Mouse (Mus musculus): Measurements from ENCODE around the gene Apopt1. TPM values are rescaled to one million over a fixed set of nuclear protein-coding genes. Genes with fewer than 3 reads are reported as not detected.
"Not testable (repeated sequence)": the region's sequence is repeated elsewhere in the genome, so short reads cannot be mapped to it uniquely, and the experiment has no call there.

Apopt1 gene
- polyA plus RNA-seq, 3 experiments from 2014 or later: 55.8 to 85.0 (median 74.3) TPM

DNA sequence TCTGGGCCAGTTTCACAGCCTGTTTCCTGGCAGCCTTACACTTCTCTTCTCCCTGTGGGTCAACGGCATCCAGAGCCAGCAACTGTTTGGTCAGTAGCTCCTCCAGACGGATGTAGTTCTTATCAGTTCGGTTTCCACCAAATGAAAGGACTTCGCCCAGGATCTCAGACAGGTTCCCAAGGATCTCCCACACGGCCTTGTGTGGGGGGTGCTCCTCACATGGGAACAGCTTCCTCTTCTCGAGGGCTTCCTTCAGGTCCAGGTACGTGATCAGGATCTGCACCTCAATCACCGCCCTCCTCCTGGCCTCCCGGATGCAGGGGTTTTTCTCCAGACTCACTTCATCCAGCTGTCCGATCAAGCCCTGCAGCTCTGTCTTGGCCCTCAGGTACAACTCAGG lies 3.0 kb upstream of the Apopt1 start:
- no peak for ATAC-seq

DNA sequence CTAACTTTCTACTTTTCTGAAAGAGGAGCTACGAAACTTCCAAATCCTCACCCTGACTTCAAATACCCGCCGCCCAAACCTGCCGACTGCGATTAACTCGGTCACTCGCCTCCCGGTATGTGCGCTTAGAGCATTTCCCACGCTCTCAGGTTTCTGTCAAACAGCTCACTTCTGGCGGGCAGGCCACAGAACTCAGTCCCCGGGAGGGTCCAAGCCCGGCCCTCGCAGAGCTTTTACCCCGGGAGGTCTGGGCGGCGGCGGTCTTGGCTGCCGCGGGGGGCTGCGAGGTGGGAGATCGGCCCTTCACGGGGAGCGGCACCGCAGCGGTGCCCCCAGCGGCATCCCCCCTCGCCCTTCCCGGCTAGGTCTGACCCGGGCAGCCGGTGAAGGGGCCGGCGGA lies 585 bp upstream of the Apopt1 start:
- peak; percentile 14 for ATAC-seq

DNA sequence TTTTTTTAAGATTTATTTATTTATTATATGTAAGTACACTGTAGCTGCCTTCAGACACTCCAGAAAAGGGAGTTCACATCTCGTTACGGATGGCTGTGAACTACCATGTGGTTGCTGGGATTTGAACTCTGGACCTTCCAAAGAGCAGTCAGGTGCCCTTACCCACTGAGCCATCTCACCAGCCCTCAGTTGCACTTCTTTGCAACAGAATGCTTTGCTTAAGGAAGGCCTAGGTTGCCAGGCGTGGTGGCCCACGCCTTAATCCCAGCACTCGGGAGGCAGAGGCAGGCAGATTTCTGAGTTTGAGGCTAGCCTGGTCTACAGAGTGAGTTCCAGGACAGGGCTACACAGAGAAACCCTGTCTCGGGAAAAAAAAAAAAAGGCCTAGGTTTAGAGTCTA lies 819 bp downstream of the Apopt1 start:
- ATAC-seq: not testable (repeated sequence)

DNA sequence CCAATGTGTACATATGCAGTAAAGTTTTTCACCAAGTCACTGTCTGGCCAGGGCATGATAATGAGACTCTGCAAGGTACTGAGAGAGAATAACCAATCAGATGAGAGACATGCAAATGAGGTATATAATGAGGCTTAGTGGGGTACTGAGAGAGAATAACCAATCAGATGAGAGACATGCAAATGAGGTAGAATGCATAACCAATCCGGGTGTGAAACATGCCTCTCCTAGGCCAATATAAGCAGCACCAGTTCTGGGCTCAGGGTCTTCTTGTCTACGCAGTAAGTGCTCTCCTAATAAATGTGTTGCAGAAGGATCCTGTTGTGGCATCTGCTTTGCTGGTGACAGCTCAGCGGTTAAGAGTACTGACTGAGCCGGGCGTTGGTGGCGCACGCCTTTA lies 3.4 kb downstream of the Apopt1 start:
- ATAC-seq: no peak

DNA sequence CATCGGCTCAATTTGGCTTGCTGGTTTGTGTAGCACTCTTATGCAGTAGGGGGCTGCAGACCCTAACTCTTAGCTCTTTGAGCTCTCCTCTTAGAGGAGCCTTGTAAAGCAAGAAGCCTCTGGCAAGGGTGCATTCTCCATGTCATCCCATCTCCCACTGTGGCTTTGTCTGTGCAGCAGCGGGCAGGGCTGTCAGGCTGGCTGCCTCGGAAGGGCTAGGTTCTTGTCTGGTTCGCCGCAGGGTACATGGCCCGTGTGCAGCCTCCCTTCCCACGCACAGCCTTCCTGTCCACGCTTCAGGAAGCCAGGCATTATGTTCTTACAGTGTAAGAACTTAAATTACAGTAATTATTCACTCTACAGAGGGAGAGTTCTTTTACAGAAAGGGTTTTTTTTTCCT lies 5.6 kb downstream of the Apopt1 start:
- no peak for ATAC-seq

DNA sequence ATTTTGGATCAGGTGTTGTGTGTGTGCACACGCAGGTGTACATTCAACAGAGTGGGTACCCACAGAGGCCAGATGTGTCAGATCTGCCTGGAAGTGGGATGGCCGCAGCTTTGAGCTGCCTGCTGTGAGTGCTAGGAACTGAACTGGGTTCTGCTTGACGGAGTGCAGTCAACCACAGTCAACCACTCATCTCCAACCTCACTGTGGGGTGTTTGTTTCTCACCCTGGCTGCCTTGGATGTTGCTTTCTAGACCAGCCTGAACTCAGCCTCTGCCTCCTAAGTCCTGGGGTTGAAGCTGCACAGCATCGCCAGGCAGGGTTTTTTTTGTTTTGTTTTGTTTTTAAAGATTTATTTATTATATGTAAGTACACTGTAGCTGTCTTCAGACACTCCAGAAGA lies 7.2 kb downstream of the Apopt1 start:
- ATAC-seq: no peak

DNA sequence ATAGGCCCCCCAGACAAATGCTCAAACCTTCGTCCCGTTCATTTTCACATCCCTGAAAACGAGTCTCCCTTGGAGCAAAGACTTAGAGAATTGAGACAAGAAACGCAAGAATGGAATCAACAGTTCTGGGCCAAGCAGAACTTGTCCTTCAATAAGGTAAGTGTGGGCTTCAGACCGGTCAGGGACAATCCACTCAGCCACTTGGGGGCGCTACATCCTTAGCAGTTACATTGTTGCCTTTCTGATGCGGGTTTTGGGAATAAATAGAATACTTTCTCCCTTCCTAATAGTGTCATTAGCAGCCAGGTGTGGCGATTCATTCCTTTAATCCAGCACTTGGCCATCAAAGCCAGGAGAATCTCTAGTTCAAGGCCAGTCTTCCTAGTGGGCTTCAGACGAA lies 9.6 kb downstream of the Apopt1 start:
- no peak for ATAC-seq

DNA sequence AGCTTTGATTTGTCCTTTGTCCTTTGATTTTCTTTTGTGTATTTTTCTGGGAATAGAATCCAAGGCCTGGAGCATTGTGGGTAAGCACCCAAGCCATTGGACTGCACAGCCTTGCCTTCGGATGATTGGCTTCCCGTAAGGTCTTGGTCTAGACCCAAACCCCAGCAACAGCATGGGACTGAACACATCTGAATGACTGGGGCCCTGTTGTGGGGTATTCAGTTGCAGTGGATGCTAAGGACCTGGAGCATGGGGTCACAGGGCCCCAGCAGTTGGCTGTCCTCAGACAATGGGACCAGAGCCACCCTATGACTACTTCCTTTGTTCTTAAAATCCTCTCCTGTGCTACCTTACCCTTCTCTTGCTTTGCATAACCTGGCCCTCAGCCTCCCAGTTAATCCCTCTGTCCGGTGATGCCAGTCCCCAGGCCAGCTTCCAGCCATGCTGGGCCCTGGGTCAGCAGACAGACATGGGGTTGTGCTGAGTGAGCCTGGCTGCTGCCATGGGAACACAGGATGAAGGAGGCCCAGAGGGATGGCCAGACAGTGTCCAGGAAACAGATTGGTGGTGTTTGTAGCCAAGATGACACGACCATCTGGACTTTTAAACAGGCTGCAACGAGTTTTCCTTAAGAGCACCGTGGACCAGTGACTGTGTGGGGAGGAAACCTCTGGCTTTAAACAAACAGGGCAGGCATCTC lies 11.7 kb downstream of the Apopt1 start:
- no peak for ATAC-seq

DNA sequence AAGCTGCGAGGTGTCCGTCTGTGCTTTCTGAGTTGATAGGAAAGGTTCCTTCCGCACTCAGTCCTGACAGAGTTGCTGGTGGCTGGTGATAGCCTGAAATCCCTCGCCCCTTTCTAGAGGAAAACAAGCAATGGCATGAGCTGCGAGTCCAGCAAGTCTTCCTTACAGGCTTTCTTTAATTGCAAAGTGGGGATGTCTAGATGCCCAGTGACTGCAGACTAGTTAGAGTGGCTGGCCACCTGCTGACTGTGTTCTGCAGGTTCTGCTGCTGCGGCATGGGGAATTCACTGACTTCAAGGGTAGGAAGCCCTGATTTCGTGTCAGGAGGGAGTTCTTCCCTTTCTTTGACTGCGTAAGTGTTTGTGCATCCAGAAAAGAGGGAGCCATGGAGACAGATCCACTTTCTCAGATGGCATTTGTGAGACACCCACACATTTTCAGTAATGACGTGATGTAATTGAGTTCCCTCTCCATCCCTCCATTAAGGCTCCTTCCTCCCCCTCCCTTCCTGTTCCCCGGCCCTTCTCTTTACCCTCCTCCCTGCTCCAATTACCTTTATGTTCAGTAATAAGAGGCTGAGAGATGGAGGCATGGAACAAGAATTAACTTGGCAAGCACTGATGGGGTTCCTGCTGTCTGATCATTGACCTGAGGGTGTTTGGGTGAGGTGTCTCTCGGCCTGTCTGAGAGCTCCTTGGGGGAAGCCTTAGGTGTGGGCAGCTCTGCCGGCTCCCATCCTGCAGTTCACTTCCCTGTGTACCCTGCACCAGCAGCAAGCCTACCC lies 12.5 kb downstream of the Apopt1 start:
- no peak for ATAC-seq

DNA sequence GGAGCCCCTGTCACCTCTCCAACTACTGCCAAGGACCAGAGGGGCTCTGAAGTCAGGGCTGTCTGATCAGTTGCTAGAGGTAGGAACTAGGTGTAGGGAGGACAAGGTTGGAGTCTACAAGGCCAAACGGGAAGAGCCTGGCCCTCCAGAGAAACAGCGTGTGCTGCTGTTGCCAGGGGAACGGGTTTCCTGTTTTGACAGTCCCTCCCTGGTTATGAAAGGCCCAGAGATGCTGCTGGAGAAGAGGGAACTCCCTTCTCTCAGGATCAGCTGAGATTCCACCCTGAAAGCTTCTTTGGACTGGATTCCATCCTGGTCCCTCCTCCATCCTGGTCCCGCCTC lies 13.0 kb downstream of the Apopt1 start:
- ATAC-seq: no peak

DNA sequence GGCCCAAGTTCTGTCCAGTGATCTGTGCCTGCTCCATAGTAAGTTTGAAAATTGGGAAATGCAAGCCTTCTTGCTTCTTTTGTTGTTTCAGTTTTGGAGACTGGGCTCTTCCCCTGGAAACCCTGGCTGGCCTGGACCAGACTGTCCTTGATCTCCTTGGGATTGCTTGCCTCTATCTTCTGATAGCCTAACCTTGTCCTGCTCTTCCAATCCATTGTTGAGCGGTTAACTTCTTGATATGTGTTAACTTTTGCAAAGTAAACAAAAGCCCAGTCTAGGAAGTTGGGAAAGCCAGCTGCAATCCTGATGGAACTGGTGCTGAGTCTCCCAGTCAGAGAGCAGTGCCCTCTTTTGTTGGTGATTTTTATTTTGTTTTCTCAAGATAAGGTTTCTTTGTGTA lies 14.9 kb downstream of the Apopt1 start:
- ATAC-seq: no peak

DNA sequence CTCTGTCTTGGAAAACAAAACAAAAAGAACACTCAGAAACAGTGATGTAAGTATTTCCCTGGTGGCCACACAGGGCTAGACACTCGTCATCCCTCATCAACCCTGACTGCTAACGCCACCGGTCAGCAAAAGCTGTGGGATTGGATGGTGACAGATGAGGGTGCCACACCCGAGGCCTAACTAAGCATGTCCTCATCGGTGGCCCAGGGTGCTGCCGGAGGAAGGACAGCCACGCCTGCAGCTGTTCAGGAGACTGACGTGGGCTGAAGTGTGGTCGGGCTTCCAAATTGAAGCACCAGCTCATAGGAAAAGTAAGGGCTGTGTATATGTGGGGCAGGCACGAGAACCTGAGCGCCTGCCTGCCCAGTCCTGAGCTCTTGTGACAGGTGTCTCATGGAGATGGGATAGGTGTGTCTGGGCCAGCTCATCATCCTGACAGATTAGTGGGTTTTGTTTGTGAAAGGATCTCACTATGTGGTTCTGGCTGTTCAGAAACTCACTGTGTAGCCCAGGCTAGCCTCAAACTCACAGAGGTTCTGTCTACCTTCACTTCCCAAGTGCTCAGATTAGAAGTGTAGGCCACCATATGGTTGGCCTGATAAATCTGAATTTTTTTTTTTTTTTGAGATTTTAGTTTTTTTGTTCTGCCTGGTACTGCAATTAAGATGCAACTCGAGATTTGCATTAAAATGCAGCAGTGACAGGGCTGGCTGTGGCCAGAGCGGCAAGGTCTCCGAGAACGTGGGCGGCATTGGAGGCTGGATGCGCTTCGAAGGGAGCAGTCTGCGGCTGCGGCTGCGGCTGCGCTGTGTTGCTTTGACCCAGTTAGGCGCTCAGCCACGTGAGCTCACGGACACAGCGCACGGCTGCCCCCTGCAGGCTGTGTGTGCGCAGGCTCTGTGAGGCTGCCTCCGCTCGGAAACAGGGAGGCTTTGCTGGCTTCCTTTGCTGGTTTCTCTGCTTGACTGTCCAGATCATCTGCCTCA lies 19.1 kb downstream of the Apopt1 start:
- peak; percentile 98 for ATAC-seq

DNA sequence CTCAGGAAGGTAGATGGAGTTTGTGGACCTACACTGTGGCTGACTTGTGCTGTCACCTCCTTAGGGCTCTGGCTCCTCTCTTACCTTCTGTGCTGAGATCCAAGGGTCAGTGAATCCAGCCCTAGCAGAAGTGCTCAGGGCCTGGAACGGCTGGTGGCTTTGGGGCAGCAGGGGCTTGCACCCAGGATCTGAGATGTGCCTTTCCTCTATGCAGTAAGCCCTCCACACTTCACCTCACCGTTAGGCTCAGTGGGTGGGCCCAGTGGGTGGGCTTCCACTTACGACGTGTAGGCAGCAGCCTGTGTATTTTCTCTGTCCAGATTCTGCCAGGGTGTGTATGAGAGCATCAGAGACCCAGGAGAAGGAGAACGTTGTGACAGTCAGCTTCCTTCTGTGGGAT lies 19.9 kb downstream of the Apopt1 start:
- ATAC-seq: peak; percentile 17

DNA sequence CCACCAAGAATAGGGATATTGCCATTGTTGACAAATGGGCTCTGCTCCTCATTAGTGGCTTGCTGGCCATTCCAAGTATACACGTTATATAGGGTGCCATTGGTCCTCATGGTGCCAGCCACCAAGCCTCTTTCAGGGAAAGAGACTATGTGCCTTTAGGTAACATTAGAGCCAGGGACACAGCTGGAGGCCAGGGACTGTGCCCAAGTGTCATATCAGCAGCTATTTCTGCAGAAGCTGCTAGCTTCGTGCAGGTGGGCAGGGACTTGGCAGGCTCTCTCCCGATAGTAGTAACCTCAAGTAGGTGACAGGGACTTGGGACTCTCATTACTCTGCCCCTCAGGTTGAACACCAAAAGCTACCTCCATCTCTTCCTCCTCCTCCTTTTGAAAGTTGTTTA lies 21.9 kb downstream of the Apopt1 start:
- ATAC-seq: no peak

DNA sequence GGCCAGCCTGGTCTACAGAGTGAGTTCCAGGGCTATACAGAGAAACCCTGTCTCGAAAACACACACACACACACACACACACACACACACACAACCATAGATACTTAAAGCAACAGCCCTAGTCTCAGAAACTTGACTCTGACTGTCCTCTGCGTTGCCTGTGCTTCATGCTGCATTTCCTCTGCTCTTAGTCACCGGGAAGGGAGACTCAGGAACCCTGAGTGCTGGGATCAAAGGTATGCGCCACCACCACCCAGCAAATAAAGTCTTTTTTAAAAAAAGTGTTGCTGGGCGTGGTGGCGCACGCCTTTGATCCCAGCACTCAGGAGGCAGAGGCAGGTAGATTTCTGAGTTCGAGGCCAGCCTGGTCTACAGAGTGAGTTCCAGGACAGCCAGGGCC lies 23.6 kb downstream of the Apopt1 start:
- ATAC-seq: not testable (repeated sequence)

DNA sequence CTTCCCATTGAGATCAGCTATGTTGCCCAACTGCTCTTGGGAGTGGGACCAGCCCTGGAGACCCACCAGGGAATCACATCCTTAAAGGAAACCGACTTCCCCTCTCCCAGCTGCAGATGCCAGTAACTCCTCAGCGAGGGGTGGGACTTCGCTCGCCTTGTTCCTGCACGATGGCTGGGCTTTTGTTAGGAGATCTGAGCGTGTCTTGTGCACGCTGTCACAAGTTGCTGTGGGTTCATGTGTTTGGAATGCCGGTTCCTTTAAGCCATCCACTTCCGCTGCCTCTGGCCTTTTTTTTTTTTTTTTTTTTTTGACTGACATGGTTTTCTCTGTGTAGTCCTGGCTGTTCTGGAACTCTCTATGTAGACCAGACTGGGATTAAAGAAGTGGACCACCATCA lies 24.3 kb downstream of the Apopt1 start:
- no peak for ATAC-seq

DNA sequence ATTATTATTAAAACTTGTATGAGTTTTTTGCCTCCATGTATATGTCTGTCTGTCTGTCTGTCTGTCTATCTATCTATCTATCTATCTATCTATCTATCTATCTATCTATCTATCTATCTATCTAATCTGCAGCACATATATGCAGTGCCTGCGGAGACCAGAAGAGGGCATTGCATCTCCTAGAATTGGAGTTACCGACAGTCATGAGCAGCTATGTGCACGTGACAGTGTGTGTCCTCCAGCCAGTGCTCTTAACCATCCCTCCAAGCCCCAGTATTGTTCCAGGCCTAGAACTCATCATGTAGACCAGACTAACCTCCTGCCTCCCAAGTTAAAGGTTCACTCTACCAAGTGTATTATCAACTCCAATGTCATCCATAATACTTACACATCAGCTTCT lies 25.7 kb downstream of the Apopt1 start:
- no peak for ATAC-seq

DNA sequence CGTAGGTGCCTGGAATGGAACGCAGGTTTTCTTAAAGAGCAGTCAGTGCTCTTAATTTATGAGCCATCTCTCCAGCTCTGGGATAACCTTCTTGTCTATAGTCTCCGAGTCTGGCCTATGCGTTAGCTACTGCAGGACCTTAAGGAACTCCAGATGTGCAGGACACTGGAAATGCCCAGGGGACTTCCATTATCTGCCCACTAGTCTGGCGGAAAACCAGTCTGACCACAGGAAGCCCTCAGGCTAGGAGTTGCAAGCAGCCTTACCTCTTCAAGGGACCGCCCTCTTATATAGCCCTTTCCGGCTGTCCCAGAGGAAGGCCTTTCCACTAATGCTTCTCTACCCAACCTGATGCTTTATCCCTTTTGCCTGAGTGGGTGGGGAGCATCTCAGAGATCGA lies 28.3 kb downstream of the Apopt1 start:
- no peak for ATAC-seq

DNA sequence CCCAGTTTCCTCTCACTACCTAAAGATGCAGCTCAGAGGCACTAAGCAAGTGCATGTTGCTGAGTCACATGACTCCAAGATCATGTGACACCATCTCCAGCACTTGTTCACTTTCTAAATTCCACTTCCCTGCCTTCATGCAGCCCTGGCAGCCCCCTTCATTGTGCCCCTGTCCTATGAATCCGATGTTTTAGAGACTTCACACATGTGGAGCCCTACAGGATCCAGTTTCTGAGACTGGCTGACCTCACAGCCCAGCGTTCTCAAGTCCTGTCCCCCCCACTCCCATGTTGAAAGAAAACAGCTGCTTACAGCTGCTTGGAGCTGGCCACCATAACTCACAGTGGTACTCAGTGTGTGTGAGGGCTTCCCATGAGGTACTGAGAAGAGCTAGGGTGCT lies 30.4 kb downstream of the Apopt1 start:
- no peak for ATAC-seq

DNA sequence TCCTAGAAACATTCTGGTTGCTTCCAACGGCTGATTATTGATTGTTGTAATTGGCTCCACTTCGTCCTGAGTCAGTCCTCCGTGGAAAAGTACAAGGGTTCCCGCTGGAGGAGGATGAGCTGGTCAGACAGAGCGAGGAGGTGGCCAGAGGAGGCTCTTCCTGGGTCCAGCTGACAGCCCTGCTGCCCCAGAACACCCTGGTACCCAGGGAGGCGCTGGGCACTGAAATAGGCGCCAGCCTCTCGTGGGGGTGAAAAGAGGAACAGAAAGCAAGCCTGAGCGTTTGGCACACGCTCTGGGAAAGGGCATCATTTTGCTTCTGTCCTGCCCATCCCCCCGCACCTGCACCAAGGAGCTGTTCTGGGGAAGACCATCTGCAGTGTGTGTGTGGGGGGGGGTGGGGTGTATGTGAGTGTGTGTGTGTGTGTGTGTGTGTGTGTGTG lies 30.9 kb downstream of the Apopt1 start:
- no peak for ATAC-seq

DNA sequence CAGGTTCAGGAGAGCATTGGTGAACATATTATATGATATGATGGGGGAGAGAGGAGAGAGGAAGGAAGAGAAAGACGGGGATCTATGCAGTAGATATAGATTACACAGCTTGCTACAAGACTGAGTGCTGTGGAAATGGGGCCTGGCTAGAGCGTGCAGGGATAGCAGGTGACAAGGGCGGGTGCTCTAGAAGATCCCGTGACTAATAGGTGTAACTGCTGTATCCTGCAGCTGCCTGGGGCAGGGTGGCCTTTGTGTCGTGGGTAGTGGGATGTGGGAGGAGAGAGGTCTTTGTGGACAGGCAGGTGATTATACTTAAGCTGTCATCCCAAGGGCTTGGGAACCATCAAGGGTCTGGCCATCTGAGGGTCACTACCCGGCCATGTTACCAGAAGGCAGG lies 32.2 kb downstream of the Apopt1 start:
- no peak for ATAC-seq

DNA sequence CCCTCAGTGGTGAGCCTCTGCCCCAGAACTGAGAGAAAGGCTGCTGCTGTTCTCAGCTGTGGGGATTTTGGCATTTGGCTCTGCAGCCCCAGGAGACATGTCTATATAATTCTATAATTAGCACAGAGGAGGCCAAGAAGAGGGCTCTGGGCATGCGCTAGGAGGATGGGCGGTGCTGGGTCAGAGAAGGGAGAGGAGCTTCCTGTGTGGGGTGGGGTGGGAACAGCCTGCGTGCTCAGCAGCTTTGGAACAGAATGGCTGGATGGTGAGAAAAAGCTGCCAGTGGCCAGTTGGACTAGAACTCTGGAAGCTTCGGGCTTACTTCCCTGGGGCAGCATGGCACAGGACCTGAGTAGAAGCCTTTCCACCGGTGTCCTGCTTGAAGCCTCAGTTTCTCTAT lies 33.0 kb downstream of the Apopt1 start:
- no peak for ATAC-seq

DNA sequence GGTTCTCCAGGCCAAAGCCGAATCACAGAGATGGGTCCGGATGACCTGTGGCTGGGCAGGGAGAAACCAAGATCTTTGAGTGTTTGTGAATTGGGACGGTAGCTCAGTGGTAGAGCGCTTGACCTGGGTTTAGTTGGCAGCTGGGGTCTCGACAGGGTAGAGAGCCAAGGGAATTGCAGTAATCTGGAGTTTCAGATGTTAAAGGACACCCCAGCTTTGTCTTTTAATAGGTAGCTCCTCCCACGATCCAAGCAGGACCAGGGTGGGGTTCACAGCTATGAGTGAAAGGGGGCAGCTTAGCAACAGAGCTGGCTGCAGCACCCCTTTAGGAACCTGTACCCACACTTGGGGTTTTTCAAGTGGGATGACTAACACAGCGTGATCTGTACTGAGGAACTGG lies 34.4 kb downstream of the Apopt1 start:
- no peak for ATAC-seq
